Mouse (Mus musculus) colon, adult 2 months (tissue): ENCODE measurements around the gene Gm5741. TPM values are rescaled to one million over a fixed set of nuclear protein-coding genes. Genes with fewer than 3 reads are reported as not detected.

Experiments
- polyA plus RNA-seq: library from polyadenylated mRNA; depleted of rRNA; stranded (reverse); fragments of >200 nt; gene quantifications from 2 replicates; pipeline ENCODE4 v1.2.3, GENCODE M21; 2012; rRNA removed

The Gm5741 gene
- 0.72 TPM in 1 of 2 replicates, not detected in the other for polyA plus RNA-seq

GRCm38 (mm10) chr8:85067982-85068381 lies at the start of gene Gm5741:
Gene Gm5741, minus strand, starts transcription at chr8:85067982.

GRCm38 (mm10) chr8:85083108-85083813 lies 15.5 kb upstream of the Gm5741 start, which contains the start of gene Man2b1:
Gene Man2b1, plus strand, starts transcription at chr8:85083270.

GRCm38 (mm10) chr8:85081216-85081555 lies 13.4 kb upstream of the Gm5741 start, which contains the start of gene Wdr83:
Gene Wdr83, minus strand, starts transcription at chr8:85081306.

GRCm38 (mm10) chr8:85080532-85081215 lies 12.9 kb upstream of the Gm5741 start, which contains the start of gene Wdr83os:
Gene Wdr83os, plus strand, starts transcription at chr8:85080740.

DNA sequence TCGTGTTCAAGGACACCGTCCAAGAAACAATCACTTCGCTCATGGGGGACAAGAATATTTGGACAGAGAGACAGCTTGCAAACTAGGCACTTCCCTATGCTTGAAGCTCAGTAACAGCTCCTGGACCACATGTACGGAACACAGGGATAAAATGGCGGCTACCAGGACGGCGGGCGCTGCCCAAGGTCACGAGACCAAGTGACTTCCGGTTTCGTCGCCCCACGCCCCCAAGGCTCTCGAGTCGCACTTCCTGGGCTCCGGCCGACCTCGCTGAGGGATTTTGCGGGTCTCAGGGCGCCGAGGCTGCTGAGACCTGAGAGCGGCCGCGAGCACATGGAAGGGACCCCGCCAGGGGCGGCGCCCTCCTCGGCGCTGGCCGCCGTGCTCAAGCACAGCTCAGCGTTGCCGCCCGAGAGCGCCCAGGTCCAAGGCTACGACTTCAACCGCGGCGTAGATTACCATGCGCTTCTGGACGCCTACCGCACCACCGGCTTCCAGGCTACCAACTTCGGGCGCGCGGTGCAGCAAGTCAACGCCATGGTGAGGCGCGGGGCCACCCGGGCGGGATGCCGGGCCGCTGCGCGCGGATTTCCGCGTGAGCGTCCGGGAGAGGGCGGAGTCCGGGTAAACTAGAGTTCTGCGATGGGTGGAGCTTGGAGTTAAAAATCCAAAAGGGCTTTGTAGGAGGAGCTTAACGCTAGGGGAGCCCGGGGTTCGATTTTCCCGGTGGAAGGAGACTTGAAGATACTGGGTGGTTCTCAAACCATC lies 3.9 kb upstream of the Gm5741 start, which contains the start of gene Dhps:
Gene Dhps, plus strand, starts transcription at position 244 of the 768 bp plus-strand sequence.

DNA sequence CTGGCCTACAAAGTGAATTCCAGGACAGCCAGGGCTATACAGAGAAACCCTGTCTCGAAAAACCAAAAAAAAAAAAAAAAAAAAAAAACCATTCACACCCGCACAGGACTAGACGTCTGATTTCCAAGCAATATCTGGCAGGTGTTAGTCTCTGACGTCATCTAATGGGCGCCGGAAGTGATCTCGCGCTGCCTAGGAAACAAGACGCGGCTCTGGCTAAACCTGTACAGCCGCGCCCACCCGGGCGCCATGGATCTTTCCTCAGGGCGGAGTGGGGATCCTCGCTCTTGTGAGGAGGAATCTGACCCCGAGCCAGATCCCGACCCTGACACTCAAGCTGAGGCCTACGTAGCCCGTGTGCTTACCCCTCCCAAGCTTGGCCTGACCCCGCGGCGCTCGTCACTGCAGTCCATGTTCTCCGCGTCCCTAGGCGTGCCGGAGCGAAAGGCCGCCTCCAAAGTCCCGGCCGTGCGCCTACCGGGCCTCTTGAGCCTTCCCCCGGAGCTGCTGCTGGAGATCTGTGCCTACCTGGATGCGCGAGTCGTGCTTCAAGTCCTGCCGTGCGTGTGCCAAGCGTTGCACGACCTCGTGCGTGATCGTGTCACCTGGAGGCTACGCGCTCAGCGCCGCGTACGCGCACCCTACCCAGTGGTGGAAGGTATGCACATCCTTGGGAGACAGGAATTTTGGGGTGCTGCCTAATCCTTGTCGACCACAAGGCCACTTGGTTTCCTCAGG lies 7.7 kb downstream of the Gm5741 start, which contains the start of gene Fbxw9:
Gene Fbxw9, plus strand, starts transcription at position 177 of the 738 bp plus-strand sequence.

GRCm38 (mm10) chr8:85036718-85037365 lies 30.9 kb downstream of the Gm5741 start, which contains the start of gene Tnpo2:
Gene Tnpo2, plus strand, starts transcription at chr8:85036915.

DNA sequence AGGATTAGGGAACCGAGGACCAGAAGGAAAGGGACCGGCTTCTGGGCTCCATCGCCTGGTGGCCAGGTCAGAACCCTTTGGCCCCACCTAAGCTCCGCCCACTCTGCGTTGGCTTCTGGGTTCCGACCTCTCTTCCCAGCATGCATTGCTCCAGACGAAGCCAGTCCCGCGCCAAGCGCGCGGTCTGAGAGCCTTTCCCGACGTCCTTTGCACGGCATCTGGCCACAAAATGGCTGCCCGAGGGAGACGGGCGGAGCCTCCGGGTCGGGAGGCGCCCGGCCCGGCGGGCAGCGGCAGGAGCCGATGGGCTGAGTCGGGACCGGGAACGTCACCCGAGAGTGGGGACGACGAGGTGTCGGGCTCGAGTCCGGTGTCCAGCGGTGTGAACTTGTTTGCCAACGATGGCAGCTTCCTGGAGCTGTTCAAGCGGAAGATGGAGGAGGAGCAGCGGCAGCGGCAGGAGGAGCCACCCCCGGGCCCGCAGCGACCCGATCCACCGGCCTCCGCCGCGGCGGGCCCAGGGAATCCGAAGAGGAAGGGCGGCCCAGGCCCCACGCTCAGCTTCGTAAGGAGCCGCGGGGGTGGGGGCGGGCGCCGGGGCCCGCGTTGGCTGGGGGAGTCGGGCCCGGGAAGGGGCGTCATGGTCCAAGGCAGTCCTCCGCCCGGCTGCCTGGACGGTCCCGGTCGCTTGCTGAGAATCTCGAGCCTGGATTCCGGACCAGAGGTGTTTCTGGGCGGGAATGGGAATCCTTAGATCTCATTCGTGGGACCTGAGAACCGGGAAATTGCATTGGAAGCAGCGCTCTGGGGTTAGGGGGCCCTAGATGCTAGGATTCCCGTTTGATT lies 40.9 kb downstream of the Gm5741 start, which contains the start of gene Trir:
Gene Trir, plus strand, starts transcription at position 154 of the 846 bp plus-strand sequence.

DNA sequence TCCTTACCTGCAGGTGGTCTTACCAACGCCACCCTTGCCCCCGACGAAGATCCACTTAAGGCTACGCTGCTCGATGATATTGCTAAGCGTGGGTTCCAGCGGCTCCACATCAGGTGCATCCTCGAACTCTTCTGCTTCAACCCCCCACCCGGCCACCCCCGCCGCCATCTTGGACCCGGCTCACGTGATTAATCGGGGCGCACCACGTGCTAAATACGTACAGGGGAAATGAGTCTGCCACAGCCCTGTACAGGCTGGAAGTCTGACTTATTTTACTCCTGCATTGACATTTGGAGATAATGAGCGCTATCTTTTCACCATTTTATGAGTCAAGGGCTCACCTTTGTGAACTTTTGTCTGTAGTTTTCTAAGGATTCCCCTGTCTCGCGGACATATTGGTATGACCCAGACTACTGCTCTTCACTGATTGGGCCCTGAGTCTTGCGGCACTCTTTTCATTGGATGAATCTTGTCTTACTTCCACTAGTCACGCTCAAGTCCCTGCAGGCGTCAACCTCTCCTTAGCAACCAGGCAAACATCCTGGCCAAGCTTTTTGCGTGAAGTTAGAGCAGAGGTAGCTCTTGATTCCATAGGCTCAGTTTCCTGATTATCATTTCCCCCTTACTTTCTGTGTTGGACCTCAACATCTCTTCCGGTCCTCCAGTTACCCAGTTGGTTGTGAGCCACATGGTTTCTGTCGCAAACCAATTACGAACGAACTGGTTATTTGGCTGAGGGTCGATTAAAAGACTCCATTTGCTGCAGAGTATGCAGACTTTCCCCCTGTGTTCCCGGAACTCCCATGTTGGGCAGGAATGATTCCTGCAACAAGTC lies 42.5 kb downstream of the Gm5741 start, which contains the start of gene Asna1:
Gene Asna1, minus strand, starts transcription at position 184 of the 835 bp plus-strand sequence.

Other genes starting within 250 kb of the Gm5741 start
- 2.1 and 2.9 TPM in 2 replicates for gene Dand5, start 245.2 kb downstream of the Gm5741 start, polyA plus RNA-seq
- gene Gadd45gip1, start 236.5 kb downstream of the Gm5741 start, polyA plus RNA-seq: 40.4 and 47.3 TPM in 2 replicates
- 58.2 and 66.6 TPM in 2 replicates for gene Rad23a, start 227.3 kb downstream of the Gm5741 start, polyA plus RNA-seq
- gene Calr, start 221.0 kb downstream of the Gm5741 start, polyA plus RNA-seq: 162 and 189 TPM in 2 replicates
- 35.1 TPM in 2 replicates for gene Farsa, start 211.0 kb downstream of the Gm5741 start, polyA plus RNA-seq
- gene Syce2, start 195.9 kb downstream of the Gm5741 start, polyA plus RNA-seq: 1.3 and 1.9 TPM in 2 replicates
- 130 and 142 TPM in 2 replicates for gene Gcdh, start 174.1 kb downstream of the Gm5741 start, polyA plus RNA-seq
- gene Klf1, start 166.1 kb downstream of the Gm5741 start, polyA plus RNA-seq: 0.23 and 0.28 TPM in 2 replicates
- gene Dnase2a, start 159.4 kb downstream of the Gm5741 start, polyA plus RNA-seq: 13.5 and 17.0 TPM in 2 replicates
- 1.3 and 1.7 TPM in 2 replicates for gene Mast1, start 130.6 kb downstream of the Gm5741 start, polyA plus RNA-seq
- 0.21 and 0.81 TPM in 2 replicates for gene Rtbdn, start 121.0 kb downstream of the Gm5741 start, polyA plus RNA-seq
- gene Gm49661, start 98.5 kb downstream of the Gm5741 start, polyA plus RNA-seq: not detected in 2 replicates
- 119 and 140 TPM in 2 replicates for gene Prdx2, start 98.4 kb downstream of the Gm5741 start, polyA plus RNA-seq
- 41.0 and 42.0 TPM in 2 replicates for gene Rnaseh2a, start 98.2 kb downstream of the Gm5741 start, polyA plus RNA-seq
- gene Junb, start 89.3 kb downstream of the Gm5741 start, polyA plus RNA-seq: 231 and 249 TPM in 2 replicates
- gene Hook2, start 77.4 kb downstream of the Gm5741 start, polyA plus RNA-seq: 43.2 and 50.0 TPM in 2 replicates
- 96.2 and 105 TPM in 2 replicates for gene Best2, start 53.5 kb downstream of the Gm5741 start, polyA plus RNA-seq
- 110 TPM in 2 replicates for gene Asna1, start 42.7 kb downstream of the Gm5741 start, polyA plus RNA-seq
- gene Trir, start 41.2 kb downstream of the Gm5741 start, polyA plus RNA-seq: 108 and 150 TPM in 2 replicates
- 53.8 and 59.8 TPM in 2 replicates for gene Tnpo2, start 31.1 kb downstream of the Gm5741 start, polyA plus RNA-seq
- 59.9 and 71.0 TPM in 2 replicates for gene Fbxw9, start 7.9 kb downstream of the Gm5741 start, polyA plus RNA-seq
- 53.6 and 68.0 TPM in 2 replicates for gene Dhps, start 3.8 kb upstream of the Gm5741 start, polyA plus RNA-seq
- gene Wdr83os, start 12.8 kb upstream of the Gm5741 start, polyA plus RNA-seq: 87.0 and 110 TPM in 2 replicates
- gene Wdr83, start 13.3 kb upstream of the Gm5741 start, polyA plus RNA-seq: 29.5 and 29.6 TPM in 2 replicates
- 70.9 and 73.4 TPM in 2 replicates for gene Man2b1, start 15.3 kb upstream of the Gm5741 start, polyA plus RNA-seq
- 0.57 and 1.0 TPM in 2 replicates for gene Zfp791, start 55.1 kb upstream of the Gm5741 start, polyA plus RNA-seq
- gene Cks1brt, start 83.9 kb upstream of the Gm5741 start, polyA plus RNA-seq: not detected in 2 replicates
- not detected in 2 replicates for gene Olfr371, start 158.0 kb upstream of the Gm5741 start, polyA plus RNA-seq
- 3.4 and 6.7 TPM in 2 replicates for gene Orc6, start 231.7 kb upstream of the Gm5741 start, polyA plus RNA-seq
- gene Vps35, start 231.8 kb upstream of the Gm5741 start, polyA plus RNA-seq: 6.1 and 7.1 TPM in 2 replicates